Mouse (Mus musculus): Measurements from ENCODE around the gene Rem2.

Rem2 gene

DNA sequence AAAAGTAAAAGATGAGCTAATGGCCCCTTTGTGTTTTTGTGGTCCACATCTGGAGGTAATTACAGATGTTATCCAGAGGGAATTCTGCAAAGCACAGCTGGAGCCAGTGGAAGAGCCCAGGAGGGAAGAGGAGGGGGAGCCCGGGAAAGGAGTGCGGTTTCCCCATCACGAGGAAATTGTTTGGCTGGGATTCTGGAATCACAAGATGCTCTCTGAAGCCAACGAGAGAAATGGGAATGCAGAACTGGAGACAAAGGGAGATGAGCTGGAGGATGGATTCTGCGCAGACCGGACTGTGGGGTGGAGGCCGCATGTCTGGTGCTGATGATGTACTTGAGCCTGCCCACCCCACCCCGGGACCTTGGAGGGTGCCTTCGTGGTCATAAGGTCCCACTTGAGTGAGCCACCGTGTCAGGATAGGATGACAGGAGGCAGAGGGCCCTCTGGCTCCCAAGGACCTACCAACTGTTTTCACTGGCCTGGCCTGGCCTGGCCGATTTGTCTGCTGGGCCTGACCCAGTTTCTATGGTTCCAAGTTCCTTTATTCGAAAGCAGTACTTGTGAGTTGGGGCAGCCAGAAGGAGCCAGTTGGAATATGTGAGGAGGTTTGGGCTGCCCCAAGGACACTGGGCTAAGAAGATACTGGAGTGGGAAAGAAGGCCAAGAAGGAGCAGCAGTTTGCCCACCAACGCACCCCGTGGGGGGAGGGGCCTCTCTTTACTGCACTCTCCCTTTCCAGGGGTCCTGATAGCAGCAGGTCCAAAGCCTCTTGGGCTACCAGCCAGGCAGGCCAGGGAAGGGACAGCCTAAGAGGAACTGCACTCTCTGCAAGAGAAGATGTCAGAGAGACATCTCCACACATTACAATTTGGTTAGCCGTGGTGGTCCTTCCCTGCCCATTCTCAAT lies 31.9 kb upstream of the Rem2 start:
- DNase-seq (ENCODE audit: low spot score), result no peak

DNA sequence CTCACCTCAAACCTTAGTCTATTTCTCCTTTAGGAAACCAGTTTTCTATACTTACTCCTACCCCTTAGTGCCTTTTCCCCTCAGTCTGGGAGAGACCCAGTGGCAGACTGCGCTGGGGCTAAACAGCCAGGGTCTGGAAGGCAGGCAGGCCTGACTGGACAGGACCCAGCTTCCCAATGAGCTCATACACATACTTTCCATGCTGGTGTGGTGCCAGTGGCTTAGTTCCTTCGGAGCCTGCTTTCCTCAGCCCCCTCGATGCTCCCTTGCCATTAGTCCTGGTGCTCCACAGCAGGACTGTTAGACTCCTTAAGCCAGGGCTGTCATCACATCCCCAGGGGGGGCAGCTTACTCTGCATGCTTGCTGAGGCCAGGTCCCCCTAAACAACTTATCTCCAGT lies 30.4 kb upstream of the Rem2 start:
- no peak for DNase-seq (ENCODE audit: low spot score)

DNA sequence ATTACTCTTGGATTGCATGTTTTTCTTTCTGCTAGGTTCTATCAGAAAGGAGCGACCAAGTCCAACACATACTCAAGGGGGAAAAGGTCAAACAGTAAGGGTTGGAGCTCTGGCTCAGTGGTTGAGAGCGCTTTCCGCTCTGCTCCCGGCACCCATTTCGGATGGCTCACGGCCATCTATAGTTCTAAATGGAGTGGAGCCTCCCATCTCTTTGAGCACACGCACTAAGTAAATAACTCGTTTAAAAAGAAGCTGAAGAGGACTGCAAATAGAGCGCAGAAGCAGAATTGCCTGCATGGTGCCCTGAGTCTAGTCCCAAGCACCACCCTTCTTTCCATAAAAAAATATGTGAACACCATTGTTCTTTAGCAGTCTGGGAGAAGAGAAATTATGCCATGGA lies 22.3 kb upstream of the Rem2 start:
- no peak for DNase-seq (ENCODE audit: low spot score)

DNA sequence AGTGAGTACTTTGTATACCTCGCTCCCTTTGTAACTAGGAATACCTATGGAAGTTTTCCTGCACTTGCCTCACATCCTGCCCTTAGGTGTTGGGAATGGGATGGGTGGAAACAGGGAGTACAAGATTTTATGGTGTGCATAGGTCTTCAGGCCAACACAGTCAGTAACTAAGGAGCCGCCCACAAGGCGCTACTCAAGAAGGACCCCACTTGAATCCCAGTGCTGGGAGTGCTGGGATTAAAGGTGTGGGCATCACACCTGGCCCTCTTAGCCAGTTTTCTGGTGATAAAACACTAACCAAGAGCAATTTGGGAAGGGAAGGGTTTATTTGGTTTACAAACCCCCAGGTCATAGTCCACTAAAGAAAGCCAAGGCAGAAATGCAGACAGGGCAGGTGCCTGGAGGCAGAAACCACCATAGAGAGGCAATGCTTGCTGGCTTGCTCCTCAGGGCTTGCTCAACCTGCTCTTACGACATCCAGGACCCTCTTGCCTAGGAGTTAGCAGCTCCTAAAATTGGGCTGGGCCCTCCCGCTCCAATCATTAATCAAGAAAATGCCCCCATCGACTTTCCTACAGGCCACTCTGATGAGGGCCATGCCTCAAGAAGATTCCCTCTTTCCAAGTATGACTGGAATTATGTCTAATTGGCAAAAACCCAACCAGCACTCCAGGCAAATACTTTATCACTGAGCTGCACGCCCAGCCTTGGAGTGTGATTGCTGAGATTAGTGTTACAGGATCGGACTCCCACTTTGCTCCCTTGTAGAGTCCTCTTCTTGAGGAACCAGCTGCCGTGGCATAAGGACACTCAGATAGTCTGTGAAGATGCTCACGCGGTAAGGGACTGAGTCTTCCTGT lies 21.0 kb upstream of the Rem2 start:
- DNase-seq (ENCODE audit: low spot score), result no peak

DNA sequence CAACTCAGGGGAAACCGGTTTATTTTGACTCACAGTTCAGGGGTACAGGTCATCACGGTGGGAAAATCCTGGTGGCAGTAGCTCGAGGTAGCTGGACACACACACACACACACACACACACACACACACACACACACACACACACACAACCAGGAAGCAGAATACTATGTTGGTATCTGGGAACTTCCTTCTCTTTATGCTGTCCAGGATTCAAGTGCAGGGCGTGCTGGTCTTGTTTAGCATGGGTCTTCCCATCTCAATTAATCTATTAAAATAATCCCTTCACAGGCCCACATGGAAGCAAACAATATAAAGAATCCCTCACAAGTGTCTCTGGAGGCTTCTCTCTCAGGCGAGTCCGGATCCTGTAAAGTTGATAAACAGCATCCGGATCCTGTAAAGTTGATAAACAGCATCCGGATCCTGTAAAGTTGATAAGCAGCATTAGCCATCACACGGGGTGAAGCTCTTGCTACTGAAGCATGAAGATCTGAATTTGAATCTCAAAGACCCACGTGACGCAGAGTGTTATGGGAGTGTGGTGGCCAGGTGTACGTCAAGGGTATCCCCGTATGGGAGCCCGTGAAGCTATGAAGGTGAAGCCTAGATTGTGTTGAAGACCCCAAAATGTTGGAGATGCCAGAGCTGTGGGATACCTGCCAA lies 17.9 kb upstream of the Rem2 start:
- no peak for DNase-seq (ENCODE audit: low spot score)

DNA sequence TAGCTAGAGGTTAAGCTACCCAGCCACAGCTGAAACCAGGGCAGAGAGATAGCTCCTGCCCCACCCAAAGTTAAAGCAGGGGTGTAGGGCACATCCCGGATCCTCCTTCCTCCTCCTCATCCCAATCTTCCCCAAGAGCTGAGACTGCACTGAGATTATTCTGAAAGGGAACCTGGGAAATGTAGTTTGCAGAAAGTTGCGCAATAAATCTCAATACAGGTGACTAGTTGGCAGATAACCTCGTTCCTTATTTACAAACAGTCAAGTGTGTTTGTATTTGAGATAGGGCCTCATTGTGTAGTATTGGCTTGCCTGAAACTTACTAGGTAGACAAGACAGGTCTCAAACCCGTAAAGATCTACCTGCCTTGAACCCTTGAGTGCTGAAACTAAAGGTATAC lies 13.8 kb upstream of the Rem2 start:
- no peak for DNase-seq (ENCODE audit: low spot score)

DNA sequence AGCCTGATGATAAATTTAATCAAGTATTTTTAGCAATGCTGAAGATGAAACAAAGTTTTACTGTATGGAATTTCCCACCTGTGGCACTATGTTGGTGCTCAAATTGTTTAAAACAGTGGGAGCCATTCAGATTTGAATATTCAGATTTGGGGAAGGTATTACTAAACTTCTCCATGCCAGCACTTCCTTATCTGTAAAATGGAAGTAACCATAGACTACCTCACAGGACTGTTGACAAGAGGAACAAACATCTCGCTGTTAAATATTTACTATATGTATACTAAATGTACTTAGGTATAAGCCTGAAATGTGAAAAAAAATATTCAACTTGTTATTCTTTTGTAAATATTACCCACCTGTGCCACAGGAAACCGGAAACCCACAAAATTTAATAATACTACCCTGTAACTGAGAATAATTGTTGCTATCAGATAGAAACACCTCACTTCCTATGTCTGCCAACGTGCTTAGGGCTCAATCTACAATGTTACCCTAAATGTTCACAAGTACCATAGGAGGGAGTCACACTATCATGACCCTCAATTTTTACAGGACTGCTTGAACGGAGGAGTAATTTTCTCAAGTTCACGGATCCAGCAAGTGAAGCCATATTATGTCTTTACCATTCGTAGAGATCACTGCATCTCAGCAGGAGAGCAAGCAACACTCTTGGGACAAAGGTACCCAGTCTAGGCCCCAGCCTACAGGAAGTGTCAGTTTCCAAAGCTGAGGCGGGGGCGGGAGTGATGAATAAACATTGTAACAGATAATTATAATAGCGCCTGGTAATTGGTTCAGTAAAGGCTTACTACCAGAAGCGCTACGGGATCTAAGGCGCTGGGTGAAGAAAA lies 12.6 kb upstream of the Rem2 start:
- no peak for DNase-seq (ENCODE audit: low spot score)

DNA sequence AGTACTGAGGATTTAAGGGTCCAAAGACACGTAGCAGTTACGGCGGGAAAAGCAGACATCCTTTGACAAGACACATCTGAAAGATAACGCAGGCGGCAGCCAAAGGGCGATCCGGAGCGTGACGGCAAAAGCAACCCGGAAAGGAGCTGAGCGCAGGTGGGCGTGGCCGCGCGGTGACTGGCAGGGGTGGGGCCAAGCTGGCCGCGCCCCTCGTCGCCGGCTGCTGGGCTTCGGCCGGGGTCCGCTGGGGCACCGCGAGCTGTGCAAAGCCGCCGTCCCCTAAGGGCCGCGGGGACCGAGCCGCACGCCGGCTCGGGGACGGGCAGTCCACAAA lies 12.0 kb upstream of the Rem2 start, which contains the start of gene Lrp10:
Gene Lrp10 (plus strand): TSS at position 179 of the 334 bp plus-strand sequence.
- DNase-seq (ENCODE audit: low spot score), result peak; percentile 90

DNA sequence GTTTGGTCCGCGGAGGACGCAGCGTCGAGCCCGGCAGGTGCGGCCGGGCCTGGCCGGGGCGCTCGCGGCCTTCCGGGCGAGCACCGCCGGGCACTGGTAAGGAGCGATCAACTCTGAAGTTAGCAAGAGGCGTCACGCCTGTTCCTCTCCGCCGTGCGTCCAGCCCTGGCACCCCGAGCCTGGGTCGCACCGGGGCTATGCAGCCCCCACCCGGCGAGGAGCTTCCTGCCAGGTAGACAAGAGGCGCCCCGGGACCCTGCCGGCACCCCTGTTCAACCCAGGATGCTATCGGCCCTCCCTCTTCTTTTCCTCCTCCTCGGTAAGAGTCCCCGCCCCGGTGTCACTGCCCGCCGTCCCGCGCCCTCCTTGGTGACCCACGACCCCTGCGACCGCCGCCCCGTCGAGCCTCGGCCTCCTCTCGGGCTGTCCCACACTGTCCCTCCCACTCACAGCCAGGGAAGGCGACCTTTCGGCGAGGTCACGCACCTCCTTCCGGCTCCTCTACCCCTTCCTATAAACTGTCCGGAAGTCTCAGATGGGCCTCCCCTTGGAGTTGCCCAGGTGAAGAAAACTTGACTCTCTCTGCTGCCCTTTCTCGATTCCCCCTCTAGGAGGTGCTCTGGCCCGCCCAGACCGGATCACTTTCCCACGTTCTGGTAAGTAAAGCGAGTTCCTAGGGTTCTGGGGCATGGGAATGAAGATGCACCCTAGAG lies 11.5 kb upstream of the Rem2 start:
- DNase-seq (ENCODE audit: low spot score), result peak; percentile 80

DNA sequence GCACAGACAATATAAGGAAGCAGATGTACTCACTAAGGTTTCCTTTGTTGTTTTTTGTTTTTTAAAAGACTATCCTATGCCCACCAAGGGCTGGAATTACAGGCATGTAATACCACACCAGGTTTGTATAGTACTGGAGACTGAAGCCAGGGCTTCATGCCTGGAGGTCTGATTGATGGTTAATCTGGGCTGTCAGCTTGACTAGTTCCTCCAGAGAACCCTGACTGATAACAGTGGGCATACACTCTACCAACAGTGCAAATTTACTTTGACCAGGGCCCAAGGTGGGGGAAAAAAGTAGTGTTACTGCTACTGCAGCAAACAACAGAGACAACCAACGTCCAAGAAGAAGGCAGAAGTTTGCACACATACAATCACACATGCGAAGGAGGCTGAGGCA lies 4.4 kb upstream of the Rem2 start:
- DNase-seq (ENCODE audit: low spot score), result no peak

DNA sequence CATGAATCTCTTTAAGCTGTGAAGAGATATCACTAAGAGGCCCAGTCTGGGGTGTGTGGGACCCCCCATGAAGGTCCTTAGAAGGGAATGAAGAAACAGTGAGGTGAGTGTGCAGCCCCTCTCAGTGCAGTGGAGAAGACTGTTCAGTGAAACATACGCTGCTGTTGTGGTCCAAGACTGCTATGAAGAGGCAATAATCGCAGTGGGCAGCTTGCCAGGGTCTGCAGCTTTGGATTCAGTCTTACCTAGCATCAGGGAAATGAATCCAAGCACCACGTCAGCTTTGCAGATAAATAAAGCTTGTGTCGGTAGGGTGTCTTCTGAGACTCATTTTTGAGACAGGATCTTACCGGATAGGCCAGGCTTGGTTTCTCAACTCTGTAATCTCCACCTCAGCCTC lies 3.2 kb upstream of the Rem2 start:
- no peak for DNase-seq (ENCODE audit: low spot score)

DNA sequence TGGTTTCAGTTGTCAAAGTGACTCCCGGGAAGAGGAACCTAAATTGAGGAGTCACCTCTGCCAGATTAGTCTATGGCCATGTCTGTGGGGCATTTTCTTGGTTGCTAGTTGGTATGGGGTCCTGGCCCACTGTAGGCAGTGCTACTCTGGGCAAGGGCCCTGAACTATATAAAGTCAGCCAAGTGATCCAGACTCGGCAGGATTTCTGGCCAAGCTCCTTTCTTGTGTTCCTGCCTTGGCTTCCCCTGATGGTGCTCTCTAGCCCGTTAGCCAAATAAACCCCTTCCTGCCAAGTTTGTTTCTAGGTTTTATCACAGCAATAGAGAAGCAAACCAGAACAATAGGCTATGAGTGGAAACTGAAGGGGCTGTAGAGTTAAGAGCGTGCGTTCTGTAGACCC lies 1.2 kb upstream of the Rem2 start:
- DNase-seq (ENCODE audit: low spot score), result no peak

DNA sequence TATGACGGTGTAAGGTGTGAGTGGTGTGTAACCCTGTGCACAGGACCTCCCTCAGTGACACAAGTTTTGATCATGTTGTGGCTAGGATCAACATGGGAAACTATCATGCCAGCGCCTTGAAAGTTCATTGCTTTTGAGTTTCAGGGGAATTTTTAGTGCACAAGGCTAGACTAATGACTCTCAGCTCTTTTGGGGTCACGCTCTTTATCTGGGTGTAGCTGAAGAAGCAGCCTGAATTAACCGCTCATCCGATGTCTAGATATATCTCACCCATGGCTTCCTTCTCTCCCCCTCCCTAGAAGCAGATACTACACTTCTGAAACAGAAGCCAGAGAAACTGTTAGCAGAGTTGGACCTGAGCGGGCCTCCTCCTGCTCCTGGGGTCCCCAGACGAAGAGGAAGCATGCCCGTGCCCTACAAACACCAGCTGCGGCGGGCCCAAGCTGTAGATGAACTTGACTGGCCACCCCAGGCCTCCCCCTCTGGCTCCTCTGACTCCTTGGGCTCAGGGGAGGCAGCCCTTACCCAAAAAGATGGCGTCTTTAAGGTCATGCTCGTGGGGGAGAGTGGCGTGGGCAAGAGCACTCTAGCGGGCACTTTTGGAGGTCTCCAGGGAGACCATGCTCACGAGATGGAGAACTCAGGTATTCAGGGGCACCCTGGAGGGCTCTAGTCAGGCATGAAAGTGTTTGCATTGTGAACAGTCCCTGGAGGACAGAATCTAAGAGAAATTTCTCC lies 1.4 kb downstream of the Rem2 start:
- no peak for DNase-seq (ENCODE audit: low spot score)

DNA sequence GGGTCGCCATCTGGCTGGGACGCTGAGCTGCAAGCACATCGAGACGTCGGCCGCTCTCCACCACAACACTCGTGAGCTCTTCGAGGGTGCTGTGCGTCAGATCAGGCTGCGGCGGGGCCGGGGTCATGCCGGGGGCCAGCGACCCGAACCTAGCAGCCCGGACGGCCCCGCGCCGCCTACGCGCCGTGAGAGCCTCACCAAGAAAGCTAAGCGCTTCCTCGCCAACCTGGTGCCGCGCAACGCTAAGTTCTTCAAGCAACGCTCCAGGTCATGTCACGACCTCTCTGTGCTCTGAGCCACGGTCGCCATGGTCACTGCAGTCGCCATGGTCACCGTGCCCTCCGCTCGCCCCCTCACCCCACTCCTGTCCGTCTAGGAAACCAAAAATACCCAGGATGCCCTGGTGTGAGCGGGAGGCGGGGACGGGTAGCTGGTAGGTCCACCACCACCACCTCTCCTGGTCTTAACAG lies 3.6 kb downstream of the Rem2 start:
- no peak for DNase-seq (ENCODE audit: low spot score)

DNA sequence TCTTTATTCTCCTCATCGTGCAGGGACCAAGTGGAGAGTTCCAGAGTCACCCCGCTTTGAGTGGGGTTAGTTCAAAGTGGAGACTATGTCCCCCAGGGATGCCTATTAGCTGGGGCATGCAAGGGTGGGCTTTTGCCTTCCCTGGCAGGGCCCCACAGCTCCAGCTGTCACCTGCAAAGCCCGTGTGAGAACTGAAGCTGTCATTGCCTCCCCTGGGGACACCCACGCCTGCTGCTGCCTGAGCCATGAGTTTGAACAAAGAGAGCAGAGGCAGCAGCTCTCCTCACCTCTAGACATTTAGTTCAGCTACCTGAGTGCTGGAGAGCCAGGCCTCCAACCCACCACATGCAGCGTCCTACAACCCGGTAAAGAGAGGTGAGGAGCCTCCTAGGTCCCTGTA lies 4.8 kb downstream of the Rem2 start:
- DNase-seq (ENCODE audit: low spot score), result no peak

DNA sequence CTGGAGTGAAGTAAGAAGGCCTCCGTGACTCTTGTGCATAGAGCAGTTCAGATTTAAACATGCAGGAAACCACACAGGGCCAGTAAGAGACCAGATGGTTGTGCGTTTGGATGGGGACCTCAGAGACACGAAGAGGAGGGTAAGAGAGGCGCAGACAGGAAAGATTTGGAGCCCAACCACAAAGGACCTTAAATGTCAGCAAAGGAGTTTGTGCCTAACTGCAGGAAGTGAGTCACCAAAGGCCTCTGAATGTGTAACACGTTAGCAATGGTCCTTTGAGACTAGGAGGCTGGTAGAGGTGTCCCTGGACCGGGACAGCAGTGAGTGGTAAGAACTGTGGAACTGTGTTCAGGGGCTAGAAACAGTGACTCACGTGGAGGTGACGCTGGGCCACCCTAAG lies 5.5 kb downstream of the Rem2 start:
- no peak for DNase-seq (ENCODE audit: low spot score)

DNA sequence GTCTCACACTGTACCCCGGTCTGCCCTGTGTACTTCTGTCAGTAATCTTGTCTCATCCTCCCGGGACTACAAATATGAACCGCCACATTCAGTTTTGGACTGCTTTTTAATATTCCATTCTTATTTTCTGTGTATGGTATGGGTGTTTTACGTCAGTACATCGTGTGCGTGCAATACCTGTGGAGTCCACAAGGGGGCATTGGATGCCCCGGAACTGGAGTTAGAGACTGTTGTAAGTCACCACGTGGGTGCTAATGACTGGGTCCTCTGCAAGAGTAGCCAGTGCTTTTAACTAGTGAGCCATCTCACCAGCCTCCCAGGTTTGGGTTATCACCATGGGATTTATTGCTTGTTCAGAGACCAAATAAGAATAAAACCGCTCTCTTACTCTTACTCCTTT lies 6.6 kb downstream of the Rem2 start:
- peak; percentile 66 for DNase-seq (ENCODE audit: low spot score)

DNA sequence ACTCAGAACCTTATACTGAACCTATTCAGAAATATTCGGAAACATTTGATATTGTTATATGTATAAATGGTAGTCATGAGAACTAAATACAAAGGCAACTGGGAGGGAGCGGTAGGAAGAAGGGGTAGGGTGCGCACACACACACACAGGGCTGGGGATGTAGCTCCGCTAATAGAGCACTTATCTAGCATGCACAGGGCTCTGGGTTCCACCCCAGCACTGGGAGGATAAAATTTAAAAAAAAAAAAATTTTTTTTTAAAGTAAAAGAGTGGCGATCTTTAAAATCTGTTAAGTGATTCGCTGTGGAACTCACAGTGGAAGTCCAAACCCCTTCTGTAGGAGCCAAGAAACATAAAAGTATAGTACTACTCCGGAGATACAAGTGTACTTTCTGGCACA lies 10.0 kb downstream of the Rem2 start:
- no peak for DNase-seq (ENCODE audit: low spot score)

DNA sequence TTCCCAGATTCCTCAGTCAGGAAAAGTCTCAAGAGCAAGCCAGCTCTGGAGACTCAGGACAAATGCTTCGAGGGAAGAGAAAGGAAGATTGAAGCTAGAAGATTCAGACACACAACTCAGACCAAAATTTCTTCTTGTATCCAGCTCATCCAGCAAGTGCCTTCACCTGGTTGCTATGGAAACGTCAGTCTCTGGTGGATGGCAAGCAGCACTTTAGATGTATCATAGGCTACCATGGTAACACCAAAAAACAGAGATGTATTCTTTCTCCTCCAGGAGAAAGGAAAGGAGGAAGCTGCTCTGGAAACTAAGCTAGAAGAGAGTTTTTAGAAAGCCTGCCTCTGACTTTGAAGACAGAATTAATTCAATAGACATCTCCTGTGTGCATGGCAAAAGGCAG lies 11.8 kb downstream of the Rem2 start:
- DNase-seq (ENCODE audit: low spot score), result no peak

DNA sequence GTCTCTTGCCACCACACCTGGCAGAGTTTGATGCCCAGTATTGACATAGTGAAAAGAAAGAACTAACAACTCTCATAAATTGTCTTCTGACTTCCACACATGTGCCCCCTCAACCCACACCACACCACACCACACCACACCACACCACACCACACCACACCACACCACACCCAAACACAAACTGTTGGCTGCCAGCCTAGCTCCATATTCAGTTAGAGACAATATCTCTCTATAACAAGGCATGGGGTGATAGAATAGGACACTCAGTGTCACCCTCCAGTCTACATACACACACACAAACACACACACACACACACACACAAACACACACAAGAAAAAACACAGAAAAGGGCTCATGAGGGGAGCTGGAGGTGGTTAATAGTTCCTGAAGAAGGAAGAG lies 12.4 kb downstream of the Rem2 start:
- no peak for DNase-seq (ENCODE audit: low spot score)

Measured in c-Kit-positive CD71-positive TER-119-positive erythroid progenitor cells, embryonic 14.5 days (primary cell).